Mouse (Mus musculus) CH12.LX (cell line): ENCODE results near the gene Fat3. TPM values are rescaled to one million over a fixed set of nuclear protein-coding genes. Genes with fewer than 3 reads are reported as not detected.

Experiments used
- DNase-seq: peaks from one replicate; pipeline ENCODE4 v3.0.0-alpha.2; 2013; ENCODE audit errors: extremely low read depth
- H3K27ac ChIP-seq: 2 replicates; pipeline ENCODE4 v1.5.1; 2012; ENCODE audit warnings: low read depth, mild to moderate bottlenecking, control low read depth, moderate library complexity; ENCODE audit not compliant: insufficient read depth
- H3K27me3 ChIP-seq: replicated peaks from 2 replicates; pipeline ENCODE3; 2012; ENCODE audit warnings: inconsistent platforms
- H3K36me3 ChIP-seq, 2 experiments: replicated peaks in 1 of 2; 2 replicates each; pipeline versions ENCODE3 to v1.6.1; 2012; ENCODE audit warnings: inconsistent platforms in 1 of 2, low read length in 1 of 2, mild to moderate bottlenecking in 1 of 2, mixed read lengths in 1 of 2, moderate library complexity in 1 of 2; ENCODE audit not compliant: control insufficient read depth in 1 of 2, insufficient read depth in 1 of 2
- H3K4me1 ChIP-seq, 2 experiments: 2 replicates each; pipeline ENCODE4 v1.6.1; 2012; ENCODE audit warnings: inconsistent platforms in 1 of 2, moderate library complexity in 1 of 2; ENCODE audit not compliant: insufficient read depth in 2 of 2, control insufficient read depth in 1 of 2
- H3K4me2 ChIP-seq: 2 replicates; pipeline ENCODE4 v1.6.1; 2012; ENCODE audit warnings: low read depth, mild to moderate bottlenecking, control low read depth; ENCODE audit not compliant: poor library complexity, insufficient read depth, severe bottlenecking
- H3K4me3 ChIP-seq, 3 experiments: fragments of 150-350 bp in 1 of 3; sonication (generic) in 1 of 3; replicated peaks in 1 of 3; 2 replicates each; pipeline versions ENCODE3 to v1.5.1; 2011 to 2012; ENCODE audit warnings: low read depth in 2 of 3, low read length in 2 of 3, mild to moderate bottlenecking in 2 of 3, moderate library complexity in 2 of 3, control low read depth in 1 of 3, improper control_type of control experiment in 1 of 3, inconsistent platforms in 1 of 3, mixed read lengths in 1 of 3; ENCODE audit not compliant: poor library complexity in 1 of 3
- H3K79me2 ChIP-seq: replicated peaks from 2 replicates; pipeline ENCODE4 v1.6.1; 2012; ENCODE audit warnings: mild to moderate bottlenecking, moderate library complexity; ENCODE audit not compliant: control insufficient read depth, poor library complexity, insufficient read depth, severe bottlenecking; ENCODE audit errors: extremely low read depth
- H3K9ac ChIP-seq: 2 replicates; pipeline ENCODE4 v1.6.1; 2012; ENCODE audit warnings: low read depth, mild to moderate bottlenecking, control low read depth, moderate library complexity; ENCODE audit not compliant: insufficient read depth
- H3K9me3 ChIP-seq: replicated peaks from 2 replicates; pipeline ENCODE3; 2012; ENCODE audit warnings: low read length, inconsistent platforms, mixed read lengths
- CHD1 ChIP-seq: IDR thresholded peaks from 2 replicates; pipeline ENCODE4 v1.6.1; 2012; ENCODE audit warnings: low read depth, low read length, improper control_type of control experiment, inconsistent platforms
- CTCF ChIP-seq, 2 experiments: IDR thresholded peaks in 1 of 2; conservative IDR thresholded peaks in 1 of 2; 2 replicates each; pipeline ENCODE4 v1.5.1; 2011 to 2012; ENCODE audit warnings: low read depth in 2 of 2, low read length in 2 of 2, improper control_type of control experiment in 1 of 2, inconsistent platforms in 1 of 2, mild to moderate bottlenecking in 1 of 2, moderate library complexity in 1 of 2
- E2F4 ChIP-seq: IDR thresholded peaks from 2 replicates; pipeline ENCODE4 v1.6.1; 2011; ENCODE audit warnings: low read depth, low read length, improper control_type of control experiment; ENCODE audit not compliant: insufficient replicate concordance
- EP300 ChIP-seq: IDR thresholded peaks from 2 replicates; pipeline ENCODE4 v1.6.1; 2011; ENCODE audit warnings: low read length, improper control_type of control experiment
- ETS1 ChIP-seq: conservative IDR thresholded peaks from 2 replicates; pipeline ENCODE4 v1.6.1; 2012; ENCODE audit warnings: low read depth, mild to moderate bottlenecking, inconsistent platforms, low read length, improper control_type of control experiment, moderate library complexity
- HCFC1 ChIP-seq: IDR thresholded peaks from 2 replicates; pipeline ENCODE4 v1.6.1; 2012; ENCODE audit warnings: low read depth, mild to moderate bottlenecking, inconsistent platforms, low read length, improper control_type of control experiment
- JUND ChIP-seq: conservative IDR thresholded peaks from 2 replicates; pipeline ENCODE4 v1.6.1; 2011; ENCODE audit warnings: low read depth, low read length, improper control_type of control experiment
- MAFK ChIP-seq: IDR thresholded peaks from 2 replicates; pipeline ENCODE4 v1.6.1; 2011; ENCODE audit warnings: low read length, improper control_type of control experiment; ENCODE audit not compliant: insufficient replicate concordance
- MAX ChIP-seq: IDR thresholded peaks from 2 replicates; pipeline ENCODE4 v1.6.1; 2011; ENCODE audit warnings: low read length, improper control_type of control experiment
- MAZ ChIP-seq: IDR thresholded peaks from 2 replicates; pipeline ENCODE4 v1.6.1; 2012; ENCODE audit warnings: low read depth, mild to moderate bottlenecking, inconsistent platforms, low read length, improper control_type of control experiment, moderate library complexity
- MEF2A ChIP-seq: IDR thresholded peaks from 2 replicates; pipeline ENCODE4 v1.6.1; 2014; ENCODE audit warnings: low read depth, mild to moderate bottlenecking, inconsistent platforms, low read length, improper control_type of control experiment, borderline replicate concordance
- MYC ChIP-seq: IDR thresholded peaks from 2 replicates; pipeline ENCODE4 v1.6.1; 2011; ENCODE audit warnings: low read depth, mild to moderate bottlenecking, improper control_type of control experiment, low read length
- PAX5 ChIP-seq: IDR thresholded peaks from 2 replicates; pipeline ENCODE4 v1.6.1; 2012; ENCODE audit warnings: low read length, inconsistent platforms, mixed read lengths
- RAD21 ChIP-seq: IDR thresholded peaks from 2 replicates; pipeline ENCODE4 v1.6.1; 2011; ENCODE audit warnings: low read depth, mild to moderate bottlenecking, low read length, improper control_type of control experiment, moderate library complexity
- TBP ChIP-seq: conservative IDR thresholded peaks from 2 replicates; pipeline ENCODE4 v1.6.1; 2011; ENCODE audit warnings: low read depth, low read length, improper control_type of control experiment
- TCF12 ChIP-seq: IDR thresholded peaks from 2 replicates; pipeline ENCODE4 v1.6.1; 2014; ENCODE audit warnings: low read depth, mild to moderate bottlenecking, inconsistent platforms, low read length, improper control_type of control experiment
- USF1 ChIP-seq: IDR thresholded peaks from 2 replicates; pipeline ENCODE4 v1.6.1; 2014; ENCODE audit warnings: low read depth, mild to moderate bottlenecking, inconsistent platforms, low read length, improper control_type of control experiment
- USF2 ChIP-seq: conservative IDR thresholded peaks from 2 replicates; pipeline ENCODE4 v1.6.1; 2011; ENCODE audit warnings: low read depth, low read length, improper control_type of control experiment
- ZC3H11A ChIP-seq: IDR thresholded peaks from 2 replicates; pipeline ENCODE4 v1.6.1; 2012; ENCODE audit warnings: low read depth, mild to moderate bottlenecking, inconsistent platforms, low read length, improper control_type of control experiment
- ZKSCAN1 ChIP-seq: IDR thresholded peaks from 2 replicates; pipeline ENCODE4 v1.6.1; 2012; ENCODE audit warnings: low read depth, inconsistent platforms, low read length, improper control_type of control experiment, borderline replicate concordance
- ZMIZ1 ChIP-seq: IDR thresholded peaks from 2 replicates; pipeline ENCODE4 v1.6.1; 2012; ENCODE audit warnings: low read depth, mild to moderate bottlenecking, inconsistent platforms, low read length, improper control_type of control experiment
- ZNF384 ChIP-seq: IDR thresholded peaks from 2 replicates; pipeline ENCODE4 v1.6.1; 2012; ENCODE audit warnings: low read depth, low read length, improper control_type of control experiment, inconsistent platforms
- dilution Hi-C: fragments of 300-500 bp; cut with MboI; formaldehyde crosslinking; loops from 2 replicates; pipeline ENCODE4 v1.14.3; 2020; ENCODE audit warnings: low sequenced_read_pairs; ENCODE audit not compliant: extremely low pct_unique_long_range_greater_than_20kb, extremely low pct_ligation_motif_present
- in situ Hi-C: fragments of 300-500 bp; cut with MboI; formaldehyde crosslinking; loops from 3 replicates; pipeline ENCODE4 v1.14.3; 2019; ENCODE audit warnings: low sequenced_read_pairs, low pct_ligation_motif_present, low pct_unique_long_range_greater_than_20kb, mixed read lengths
- polyA plus RNA-seq: library from polyadenylated mRNA; unstranded; fragments of >175 nt; gene quantifications from 2 replicates; pipeline ENCODE4 v1.2.1, GENCODE M21; 2012; ENCODE audit warnings: low read depth; ENCODE audit not compliant: insufficient read length
- total RNA-seq, 2 experiments: library from RNA; depleted of rRNA; stranded (reverse); fragments of 300-350 nt in 1 of 2; fragments of >200 nt in 1 of 2; gene quantifications; 2 replicates each; pipeline ENCODE4 v1.2.3; 2012 to 2014

The Fat3 gene
- total and polyA plus RNA-seq, 3 experiments = 0.03 to 0.07 TPM; not detected in 1

- Histone ChIP-seq H3K9ac (no peak overlapping the region), H3K4me2 (no peak overlapping the region), H3K79me2 (no peaks in the 10 kb centered on the region), H3K4me1 (no peaks in the 10 kb centered on the region), H3K27ac (no peak overlapping the region), H3K27me3 (no peaks in the 10 kb centered on the region), H3K36me3 (no peaks in the 10 kb centered on the region), H3K4me3 (no peak overlapping the region), H3K9me3 (no peaks in the 10 kb centered on the region)
- TF ChIP-seq ZKSCAN1 = no peak
- no peak for TF ChIP-seq MAFK
- dilution Hi-C loops (no loop called here), in situ Hi-C loops (no loop called here)
- no peak for DNase-seq
Observed at GRCm38 (mm10) chr9:15944182-15944581, 556.9 kb downstream of the Fat3 start.

DNA sequence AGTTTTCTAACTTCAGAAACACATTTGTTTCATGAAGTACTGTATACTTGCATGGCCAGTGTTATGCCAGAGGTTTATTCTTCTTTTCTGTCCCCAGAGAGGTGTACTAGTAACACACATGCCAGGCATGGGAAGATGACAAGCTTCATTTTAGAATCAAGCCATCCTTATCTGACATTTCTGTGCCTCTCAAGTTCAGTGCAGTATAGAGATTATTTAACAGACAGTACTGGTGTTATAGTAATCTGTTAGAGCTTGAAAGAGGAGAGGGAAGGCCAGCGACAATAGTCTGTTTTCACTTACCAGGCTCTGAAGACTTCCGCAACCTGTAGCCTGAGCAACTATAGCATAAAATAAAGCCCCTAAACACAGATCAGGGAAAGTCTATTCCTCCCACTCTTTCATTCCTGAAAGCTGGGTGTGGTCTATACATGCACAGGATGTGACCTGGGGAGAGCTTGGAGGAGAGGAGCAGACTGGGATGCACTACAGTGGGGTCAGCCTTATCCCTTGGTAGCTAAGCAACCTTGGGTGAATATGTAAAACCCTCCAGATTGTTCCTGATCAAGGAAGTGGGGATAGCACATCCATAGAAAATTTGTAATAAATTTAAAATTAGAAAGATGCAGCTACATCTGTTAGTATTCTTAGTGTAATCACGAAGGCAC, 557.5 kb downstream of the Fat3 start:
- H3K9me3 ChIP-seq = no peaks in the 10 kb centered on the region
- in situ Hi-C loops = no loop called here
- no peaks in the 10 kb centered on the region for H3K4me1 ChIP-seq
- no peaks in the 10 kb centered on the region for H3K36me3 ChIP-seq
- no peak overlapping the region for H3K27ac ChIP-seq
- no peak for TF ChIP-seq ZC3H11A
- TF ChIP-seq EP300 = no peak
- TF ChIP-seq ZNF384 = no peak
- no peak for TF ChIP-seq RAD21
- TF ChIP-seq MEF2A = no peak
- no peak for TF ChIP-seq ZKSCAN1
- no peak for TF ChIP-seq MAX
- H3K9ac ChIP-seq = no peak overlapping the region
- H3K79me2 ChIP-seq = no peaks in the 10 kb centered on the region
- H3K4me2 ChIP-seq = no peak overlapping the region
- dilution Hi-C loops = no loop called here
- DNase-seq = no peak
- no peak overlapping the region for H3K4me3 ChIP-seq
- no peaks in the 10 kb centered on the region for H3K27me3 ChIP-seq

DNA sequence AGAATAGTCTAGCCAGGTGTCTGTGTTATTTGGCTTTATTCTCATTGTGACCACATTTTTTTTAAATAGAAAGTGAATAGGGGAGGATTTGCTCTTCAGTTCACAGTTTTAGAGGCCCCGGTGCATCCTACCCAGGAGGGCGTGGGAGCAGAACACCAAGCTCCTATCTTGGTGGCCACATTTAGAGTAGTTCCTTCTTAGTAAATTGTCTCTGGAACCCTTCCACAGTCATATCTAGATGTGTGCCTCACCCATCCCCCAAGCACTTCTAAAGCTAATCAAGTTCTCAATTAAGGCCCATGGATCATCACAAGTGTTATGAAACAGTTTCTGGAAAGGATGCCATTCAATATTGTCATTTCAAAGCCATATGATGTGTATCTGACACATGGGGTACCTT, 559.3 kb downstream of the Fat3 start:
- dilution Hi-C loops (no loop called here), in situ Hi-C loops (no loop called here)
- no peak overlapping the region for H3K4me3 ChIP-seq
- no peaks in the 10 kb centered on the region for H3K9me3 ChIP-seq
- TF ChIP-seq JUND (no peak), ZKSCAN1 (no peak), MAX (no peak), CHD1 (no peak), ETS1 (no peak), MAFK (no peak), TBP (no peak), MEF2A (no peak), HCFC1 (no peak), USF1 (no peak), E2F4 (no peak), ZMIZ1 (no peak), RAD21 (no peak), CTCF (conservative IDR thresholded peaks at IDR 0.05 in 1 of 2, IDR thresholded peaks at IDR 0.05 in 1 of 2; ENCODE audit: low read depth in 2 of 2, low read length in 2 of 2) (no peak), MYC (no peak), MAZ (no peak), PAX5 (no peak), USF2 (no peak), TCF12 (no peak), ZNF384 (no peak)
- H3K27ac ChIP-seq = no peak overlapping the region
- H3K4me1 ChIP-seq = no peaks in the 10 kb centered on the region
- H3K4me2 ChIP-seq = no peak overlapping the region
- no peak overlapping the region for H3K9ac ChIP-seq
- H3K27me3 ChIP-seq = no peaks in the 10 kb centered on the region
- DNase-seq = no peak
- H3K36me3 ChIP-seq = no peaks in the 10 kb centered on the region
- H3K79me2 ChIP-seq = no peaks in the 10 kb centered on the region
